Mouse (Mus musculus): ENCODE data around the gene Arpc4.
A peak's percentile ranks its signal among the peaks of the same experiment; 100 is the strongest.

Arpc4 gene

DNA sequence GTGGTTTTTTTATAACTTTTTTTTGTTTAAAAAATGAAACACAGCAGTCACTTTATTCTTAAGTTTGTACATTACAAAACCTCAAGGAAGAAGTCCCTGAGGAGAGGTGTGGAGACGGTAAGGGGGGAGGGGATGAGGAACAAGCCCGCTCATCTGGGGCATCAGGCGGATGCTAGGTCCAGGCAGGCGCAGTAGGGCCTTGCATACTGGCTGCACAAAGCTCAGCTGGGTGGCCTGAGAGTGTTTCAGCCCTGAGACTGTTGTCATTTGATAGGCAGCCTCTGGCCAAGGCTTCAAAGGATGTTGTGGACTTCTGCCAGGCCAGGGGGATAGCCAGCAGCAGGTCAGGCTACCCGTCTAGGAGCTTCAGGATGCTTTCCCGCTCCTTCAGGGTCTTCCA lies 11.3 kb upstream of the Arpc4 start:
- DNase-seq, result no peak

DNA sequence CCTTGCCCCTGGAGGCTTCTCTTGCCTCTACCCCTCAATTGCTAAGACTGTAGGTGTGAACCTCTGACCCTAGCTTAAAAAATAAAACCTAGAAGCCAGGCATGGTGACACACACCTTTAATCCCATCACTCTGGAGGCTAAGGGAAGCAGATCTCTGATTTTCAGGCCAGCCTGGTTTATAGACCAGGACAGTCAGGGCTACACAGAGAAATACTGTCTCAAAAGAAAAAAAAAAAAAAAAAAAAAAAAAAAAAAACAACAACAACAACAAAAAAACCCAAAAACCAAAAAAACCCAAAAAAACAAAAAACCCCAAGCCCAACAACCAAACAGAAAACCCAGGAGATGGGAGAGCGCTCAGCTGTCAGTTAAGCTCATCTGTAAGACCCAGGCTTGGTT lies 10.3 kb upstream of the Arpc4 start:
- no peak for DNase-seq

DNA sequence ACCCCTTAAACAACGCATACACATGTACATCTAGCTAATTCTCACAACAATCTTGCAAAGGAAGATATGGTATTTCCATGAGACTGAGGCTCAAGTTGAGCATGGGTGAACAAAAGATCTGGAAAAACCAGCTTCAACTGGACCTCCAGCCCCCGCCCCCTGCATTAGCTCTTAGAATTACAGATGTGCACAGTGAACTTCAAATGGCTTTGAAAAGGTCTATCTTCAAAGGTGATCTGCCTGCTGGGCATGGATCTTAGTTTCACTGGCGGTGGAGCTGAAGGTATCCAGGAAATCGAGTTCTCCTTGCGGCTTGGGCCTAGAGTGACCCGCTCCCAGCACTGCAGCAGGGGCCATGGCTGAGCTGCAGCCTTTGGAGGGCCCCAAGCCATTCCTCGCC lies 9.8 kb upstream of the Arpc4 start:
- DNase-seq, result no peak

DNA sequence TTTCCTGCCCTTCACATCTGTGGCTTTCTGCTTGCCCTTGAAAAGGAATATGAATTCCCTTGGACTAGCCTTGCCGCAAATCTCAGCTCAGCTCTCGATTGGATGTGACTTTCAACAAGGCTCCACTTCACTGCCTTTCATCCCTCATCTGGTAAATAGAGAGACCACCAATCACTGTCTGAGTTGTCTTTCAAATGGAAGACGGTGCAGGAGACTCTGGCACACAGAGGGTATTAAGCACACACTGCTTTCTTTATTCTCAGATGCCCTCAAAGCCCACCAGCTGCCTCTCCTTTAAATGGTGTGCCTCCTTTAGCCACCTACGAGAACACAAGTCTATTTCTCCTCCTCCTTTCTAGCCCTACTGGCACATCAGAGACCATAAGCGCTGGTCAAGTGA lies 9.3 kb upstream of the Arpc4 start:
- no peak for DNase-seq

DNA sequence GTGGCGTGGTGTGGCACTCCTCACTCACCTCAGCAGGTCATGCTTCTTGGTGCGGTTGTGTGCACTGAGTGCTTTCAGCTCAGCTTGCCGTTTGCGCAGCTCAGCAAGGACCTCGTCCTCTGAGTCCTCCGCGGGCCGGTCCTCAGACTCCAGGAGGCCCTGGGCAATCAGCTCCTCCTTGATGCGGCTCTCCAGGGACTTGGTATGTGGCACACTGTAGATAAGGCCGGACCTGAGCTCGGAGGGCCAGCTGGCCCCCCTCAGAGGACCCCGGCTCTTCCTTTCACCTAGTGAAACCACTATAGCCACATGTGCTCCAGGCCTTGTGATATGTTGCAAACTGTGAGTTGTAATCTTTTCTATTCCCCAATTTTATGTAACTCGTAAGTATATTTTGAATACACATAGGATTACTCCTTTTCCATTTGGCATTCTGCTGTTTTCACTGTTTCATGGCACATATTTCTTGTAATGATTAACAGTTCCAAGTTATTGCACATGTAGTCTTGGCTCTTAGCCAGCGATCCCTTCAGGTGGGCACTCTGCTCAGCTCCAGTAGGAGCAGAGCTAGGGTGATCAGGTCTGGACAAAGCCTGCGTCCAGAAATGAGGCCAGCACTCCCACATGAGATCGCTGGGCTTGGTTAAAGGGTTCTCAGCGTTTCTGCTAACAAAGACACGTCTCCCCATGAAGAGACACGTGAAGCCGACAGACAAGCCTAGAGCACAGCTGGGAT lies 7.6 kb upstream of the Arpc4 start:
- no peak for DNase-seq

DNA sequence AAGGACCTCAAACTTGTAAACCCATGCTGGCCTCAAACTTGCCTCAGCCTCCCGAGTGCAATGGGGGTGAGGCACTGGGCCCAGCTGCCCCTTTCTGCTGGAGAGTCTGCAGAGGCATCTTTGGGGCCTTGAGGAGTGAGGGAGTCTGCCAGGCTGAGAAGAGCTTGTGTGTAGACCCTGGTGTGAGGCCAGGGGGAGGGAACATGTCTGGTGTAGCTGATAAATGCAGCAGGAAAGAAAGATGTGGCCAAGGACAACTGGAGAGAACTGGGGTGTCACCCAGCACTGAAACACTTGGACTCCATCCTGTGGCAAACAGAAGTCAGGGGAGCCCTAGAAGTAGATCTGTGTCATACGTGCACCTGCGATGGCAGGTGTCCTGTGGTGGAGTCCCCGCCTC lies 4.4 kb upstream of the Arpc4 start:
- DNase-seq, result no peak

DNA sequence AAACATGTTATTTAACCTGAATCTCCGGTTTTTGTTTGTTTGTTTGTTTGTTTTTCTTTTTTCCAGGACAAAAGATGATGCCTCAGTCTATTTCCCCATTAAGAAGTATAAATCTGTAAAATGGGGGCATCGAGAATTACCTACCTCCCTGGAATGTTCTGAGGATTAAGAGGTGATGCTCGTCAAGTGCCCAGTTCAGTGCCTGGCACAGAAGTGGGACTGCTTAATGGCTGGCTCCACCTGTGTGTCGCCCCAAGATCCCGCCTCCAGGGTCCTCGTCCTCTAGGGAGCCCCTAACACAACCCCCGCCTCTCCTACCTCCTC lies 781 bp upstream of the Arpc4 start:
- no peak for DNase-seq

DNA sequence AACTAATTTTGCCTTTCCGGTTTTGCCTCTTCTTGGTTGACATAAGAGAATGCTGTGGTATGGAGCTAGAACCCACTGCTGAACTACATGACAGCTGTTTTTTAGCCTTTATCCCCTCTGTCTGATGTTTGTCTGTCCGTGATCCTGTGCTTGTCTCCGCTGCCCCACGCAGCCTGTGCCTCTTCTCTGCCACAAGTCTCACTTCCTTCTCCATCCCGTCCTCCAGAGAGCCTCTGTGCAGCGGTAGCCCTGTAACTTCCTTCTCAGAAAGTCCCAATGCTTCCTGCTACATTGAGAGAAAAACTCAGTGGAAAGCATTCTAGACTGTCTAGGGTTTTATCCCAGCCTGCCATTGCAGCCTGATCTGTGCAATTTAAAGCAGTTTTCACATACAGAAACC lies 1.3 kb downstream of the Arpc4 start:
- no peak for DNase-seq

DNA sequence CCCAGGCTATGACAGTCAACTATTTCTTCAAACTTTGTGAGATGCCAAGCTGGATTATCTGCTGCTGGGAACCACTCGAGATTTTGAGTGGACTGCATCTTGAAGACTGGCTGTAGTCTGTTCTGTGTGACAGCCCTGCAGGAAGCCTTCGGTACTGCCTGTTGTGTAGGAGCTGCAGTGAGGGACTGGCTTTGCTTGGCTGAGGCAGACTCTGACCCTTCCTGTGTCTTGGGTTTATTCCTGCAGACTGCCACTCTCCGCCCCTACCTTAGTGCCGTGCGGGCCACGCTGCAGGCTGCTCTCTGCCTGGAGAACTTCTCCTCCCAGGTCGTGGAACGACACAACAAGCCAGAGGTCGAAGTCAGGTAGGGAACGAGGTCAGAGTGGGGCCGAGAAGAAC lies 2.6 kb downstream of the Arpc4 start:
- no peak for DNase-seq

DNA sequence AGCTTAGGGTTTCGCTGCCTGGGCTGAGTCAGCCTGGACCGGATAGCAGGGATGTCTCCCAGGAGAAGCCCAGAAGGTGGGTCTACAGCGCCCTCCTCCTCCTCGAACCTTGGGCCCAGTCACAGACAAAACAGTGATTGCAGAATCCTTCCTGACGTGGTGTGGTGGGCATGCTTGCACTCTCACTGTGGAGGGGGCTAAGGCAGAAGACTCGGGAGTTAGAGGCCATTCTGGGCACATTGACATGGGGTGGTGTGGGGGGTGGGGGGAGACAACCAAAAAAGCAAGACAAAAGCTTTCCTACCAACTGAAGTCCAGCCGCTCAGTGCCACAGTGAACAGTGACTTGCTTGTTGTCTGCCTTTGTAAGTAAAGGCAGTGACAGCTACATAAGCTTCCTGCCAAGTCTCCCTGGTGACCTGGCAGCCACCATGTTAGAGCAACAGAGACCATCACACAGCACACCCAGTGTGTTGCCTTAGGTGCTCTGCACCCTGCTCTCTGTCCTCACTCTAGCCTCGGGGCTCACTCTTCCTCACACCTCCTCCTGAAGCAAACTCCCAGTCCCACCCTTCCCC lies 6.5 kb downstream of the Arpc4 start:
- DNase-seq, result no peak

DNA sequence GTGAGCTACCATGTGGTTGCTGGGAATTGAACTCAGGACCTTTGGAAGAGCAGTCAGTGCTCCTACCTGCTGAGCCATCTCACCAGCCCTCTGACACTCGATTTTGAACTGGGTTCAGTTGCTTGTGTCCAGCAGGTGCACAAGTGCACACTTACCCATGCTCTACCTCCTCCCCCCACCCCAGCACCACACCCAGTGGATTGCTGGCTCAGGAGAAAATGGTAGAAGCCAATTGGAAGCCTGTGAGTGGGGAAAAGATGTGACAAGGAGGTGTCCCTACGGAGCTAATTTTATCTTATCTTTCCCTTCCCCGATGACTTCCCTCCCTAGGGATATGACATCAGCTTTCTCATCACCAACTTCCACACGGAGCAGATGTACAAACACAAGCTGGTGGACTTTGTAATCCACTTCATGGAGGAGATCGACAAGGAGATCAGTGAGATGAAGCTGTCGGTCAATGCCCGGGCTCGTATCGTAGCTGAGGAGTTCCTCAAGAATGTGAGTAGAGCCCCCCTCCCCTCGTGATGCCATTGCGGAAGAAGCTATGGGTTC lies 7.3 kb downstream of the Arpc4 start:
- DNase-seq, result no peak

DNA sequence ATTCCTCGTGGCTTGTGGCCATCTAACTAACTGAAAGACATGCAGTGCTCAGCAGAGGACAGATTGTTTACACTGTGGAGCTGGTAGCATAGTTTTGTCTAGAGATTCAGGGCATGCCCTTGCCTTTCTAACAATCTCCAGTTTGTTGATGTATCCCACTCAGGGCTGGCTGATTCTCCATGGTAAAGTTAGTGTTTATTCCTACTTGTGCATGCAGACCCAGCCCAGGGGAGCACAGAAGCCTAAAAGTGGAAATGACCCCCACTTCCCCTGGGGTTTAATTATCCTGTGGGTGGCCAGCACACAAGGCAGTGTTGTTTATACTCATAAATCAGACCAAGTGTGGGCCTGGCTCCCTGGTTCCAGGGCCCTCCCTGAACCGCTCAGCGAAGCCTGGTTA lies 8.1 kb downstream of the Arpc4 start:
- no peak for DNase-seq

DNA sequence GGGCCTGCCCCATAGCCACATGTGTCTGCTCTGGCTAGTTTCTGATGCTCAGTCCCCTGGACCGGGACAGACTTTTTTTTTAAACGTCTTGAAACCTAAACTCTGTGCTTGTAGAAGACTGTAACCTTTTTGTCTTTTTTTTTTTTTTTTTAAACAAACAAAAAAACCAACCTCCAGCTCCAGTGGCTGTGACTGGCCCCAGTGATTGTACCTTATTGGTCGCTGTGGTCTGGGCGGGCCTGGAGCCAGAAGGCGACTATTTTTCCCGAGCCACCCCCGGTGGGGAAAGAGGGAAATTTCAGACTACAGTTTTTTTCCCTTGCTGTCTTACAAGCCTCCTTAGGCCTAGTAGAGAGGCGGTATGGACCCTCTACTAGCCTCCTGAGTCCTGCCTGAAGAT lies 11.0 kb downstream of the Arpc4 start, which contains the start of gene Ttll3:
Gene Ttll3 (plus strand): TSS at position 301 of the 400 bp plus-strand sequence.
- no peak for DNase-seq

DNA sequence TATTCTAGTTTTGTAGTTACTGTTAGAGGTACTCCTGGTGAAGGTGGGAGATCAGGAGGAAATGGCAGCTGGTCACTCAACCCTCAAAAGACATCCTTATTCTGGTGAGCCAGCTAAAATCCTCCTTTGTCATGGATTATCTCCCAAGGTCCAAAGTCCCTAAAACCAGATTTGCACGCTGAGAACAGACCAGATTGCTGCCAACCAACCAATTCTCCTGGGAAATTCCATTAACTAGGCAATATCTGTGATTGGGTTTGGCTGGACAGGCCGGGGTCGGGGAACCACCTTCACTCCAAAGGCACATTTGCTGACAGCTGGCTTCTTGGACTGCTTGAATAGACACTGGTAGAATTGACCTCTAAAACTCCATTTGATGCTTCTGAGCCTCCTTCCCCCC lies 12.8 kb downstream of the Arpc4 start:
- no peak for DNase-seq

DNA sequence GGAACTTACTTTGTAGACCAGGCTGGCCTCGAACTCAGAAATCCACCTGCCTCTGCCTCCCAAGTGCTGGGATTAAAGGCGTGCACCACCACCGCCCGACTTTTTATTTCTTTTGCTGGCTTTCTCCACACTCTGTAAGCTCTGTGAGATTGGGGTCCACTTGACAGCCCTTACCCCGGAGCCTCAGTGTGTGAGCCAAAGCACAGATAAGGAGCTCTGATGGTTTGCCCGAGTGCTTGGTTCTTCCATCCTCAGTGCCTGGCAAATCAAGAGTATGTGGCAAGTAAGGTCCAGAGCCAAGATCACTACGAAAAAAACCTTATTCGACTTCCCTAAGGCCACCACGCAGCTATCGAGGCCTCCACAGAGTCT lies 14.1 kb downstream of the Arpc4 start:
- no peak for DNase-seq

DNA sequence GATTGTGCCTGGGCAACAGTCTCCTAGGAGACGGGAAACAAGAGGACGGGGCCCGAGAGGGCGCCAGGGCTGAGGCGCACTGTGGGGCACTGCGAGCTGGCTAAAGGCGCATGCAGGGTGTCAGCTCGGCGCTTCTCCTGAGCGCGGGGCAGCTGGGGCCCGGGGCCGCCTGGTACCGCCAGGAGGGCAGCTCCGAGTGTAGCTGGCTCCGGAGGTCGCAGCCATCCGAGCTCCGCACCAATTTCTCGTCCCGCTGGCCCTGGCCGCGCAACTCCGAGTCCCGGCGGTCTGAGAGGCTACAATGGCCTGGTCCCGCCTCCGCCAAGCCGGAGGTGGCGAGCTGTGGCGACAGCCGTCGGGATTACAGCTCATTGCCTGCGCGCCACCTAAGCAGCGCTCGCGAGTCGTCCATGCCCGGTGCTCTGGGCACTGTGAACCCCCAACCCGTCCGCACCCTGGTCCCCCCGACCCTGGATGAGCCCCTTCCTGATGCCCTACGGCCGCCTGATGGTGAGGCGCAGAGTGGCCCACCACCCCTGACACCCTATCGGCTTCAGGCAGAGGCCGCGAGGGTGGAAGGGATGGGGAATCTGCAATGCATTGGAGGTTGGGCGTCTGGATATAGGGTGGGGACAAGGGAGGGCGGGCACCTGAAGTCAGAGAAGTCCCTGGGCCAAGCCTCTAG lies 14.6 kb downstream of the Arpc4 start:
- peak; percentile 41 for DNase-seq

DNA sequence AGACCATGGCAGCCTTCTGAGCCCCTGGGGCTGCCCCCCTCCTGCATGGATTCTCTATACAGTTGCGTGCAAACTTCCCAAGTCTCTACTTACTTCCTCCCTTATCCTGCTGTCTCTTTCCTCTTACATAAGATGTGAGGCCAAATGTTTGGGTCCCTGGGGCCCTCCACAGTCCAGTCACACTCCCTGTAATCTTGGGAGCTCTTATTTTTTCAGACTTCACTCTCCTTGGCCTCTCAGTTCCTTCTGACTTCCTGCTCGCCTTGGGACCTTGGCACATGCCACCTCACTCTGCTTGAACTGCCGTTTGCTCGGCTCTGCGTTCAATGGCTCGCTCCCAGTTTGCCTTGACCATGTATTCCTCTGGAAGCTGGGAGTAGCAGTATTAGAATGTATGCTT lies 16.0 kb downstream of the Arpc4 start:
- no peak for DNase-seq

DNA sequence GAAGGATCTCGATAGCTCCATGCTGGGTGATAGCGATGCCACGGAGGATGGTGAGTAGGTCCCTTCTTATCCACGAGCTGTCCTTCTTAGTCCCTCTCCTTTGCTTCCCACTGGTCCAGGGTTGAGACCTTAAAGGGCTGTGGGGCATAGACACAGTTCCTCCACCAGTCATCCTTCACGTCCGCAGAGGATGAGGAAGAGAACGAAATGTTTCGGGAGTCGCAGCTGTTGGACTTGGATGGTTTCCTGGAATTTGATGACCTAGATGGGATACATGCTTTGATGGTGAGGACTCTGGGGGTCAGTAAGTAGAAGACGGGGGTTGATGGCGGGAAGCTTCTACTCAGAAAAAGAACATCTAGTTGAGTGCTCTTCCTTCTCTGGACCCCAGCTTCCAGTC lies 16.9 kb downstream of the Arpc4 start:
- DNase-seq, result no peak

DNA sequence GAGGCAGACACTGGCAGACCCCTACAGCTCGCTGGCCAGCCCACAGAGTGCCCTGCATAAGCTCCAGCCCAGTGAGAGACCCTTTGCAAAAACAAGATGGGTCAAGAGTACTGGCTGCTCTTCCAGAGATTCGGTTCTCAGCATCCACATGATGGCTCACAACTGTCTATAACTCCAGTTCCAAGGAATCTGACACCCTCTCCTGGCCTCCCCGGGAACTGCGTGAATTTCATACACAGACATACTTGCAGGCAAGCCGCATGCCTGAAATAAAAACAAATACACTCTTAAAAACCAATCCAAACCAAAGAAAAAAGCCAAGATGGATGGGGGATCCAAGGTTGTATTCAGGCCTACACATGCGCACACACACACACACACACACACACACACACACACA lies 17.6 kb downstream of the Arpc4 start:
- DNase-seq, result no peak

DNA sequence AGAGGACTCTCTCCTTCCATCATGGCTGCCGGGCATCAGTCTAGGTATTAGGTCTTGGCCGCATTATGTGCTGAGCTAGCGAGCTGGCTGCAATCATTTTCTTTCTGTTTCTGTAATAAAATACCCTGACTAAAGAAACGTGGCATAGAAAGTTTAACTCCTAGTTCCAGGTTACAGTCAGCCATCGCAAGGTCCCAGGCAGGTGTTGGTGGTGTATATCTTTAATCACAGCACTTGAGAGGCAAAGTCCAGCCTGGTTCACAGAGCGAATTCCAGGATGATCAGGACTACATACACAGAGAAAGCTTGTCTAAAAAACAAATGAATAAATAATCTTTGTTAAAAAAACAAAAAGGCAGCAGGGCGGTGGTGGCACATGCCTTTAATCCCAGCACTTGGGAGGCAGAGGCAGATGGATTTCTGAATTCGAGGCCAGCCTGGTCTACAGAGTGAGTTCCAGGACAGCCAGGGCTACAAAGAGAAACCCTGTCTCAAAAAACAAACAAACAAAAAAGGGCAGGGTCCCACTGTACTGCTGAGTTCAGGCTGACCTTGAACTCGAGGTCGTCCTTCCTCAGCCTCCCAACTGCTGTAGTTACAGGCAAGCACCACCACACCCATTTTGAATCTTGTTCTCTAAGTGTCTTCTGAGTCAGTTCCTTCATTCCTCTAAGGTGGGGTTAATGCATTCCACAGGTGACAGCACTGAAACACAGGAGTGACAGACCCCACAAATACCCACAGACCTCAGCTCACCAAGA lies 18.5 kb downstream of the Arpc4 start:
- DNase-seq, result no peak

DNA sequence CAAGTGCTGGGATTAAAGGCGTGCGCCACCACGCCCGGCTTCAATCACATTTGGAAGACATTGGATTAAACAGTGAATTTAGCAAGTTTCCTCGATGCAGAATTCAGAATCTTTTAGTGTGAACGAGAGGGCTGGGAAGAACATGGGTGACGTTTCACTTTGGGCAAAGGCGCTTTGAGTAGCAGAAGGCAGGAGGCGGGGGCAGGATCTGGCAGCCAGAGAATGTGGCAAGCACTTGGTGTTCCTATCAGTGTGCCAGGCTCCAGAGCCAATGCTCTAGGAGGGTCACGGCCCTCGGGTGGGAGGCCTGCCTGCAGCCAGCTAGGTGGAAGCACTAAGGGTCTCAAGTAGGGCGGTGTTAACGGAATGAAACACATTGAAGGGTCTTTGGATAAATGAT lies 24.2 kb downstream of the Arpc4 start:
- no peak for DNase-seq

DNA sequence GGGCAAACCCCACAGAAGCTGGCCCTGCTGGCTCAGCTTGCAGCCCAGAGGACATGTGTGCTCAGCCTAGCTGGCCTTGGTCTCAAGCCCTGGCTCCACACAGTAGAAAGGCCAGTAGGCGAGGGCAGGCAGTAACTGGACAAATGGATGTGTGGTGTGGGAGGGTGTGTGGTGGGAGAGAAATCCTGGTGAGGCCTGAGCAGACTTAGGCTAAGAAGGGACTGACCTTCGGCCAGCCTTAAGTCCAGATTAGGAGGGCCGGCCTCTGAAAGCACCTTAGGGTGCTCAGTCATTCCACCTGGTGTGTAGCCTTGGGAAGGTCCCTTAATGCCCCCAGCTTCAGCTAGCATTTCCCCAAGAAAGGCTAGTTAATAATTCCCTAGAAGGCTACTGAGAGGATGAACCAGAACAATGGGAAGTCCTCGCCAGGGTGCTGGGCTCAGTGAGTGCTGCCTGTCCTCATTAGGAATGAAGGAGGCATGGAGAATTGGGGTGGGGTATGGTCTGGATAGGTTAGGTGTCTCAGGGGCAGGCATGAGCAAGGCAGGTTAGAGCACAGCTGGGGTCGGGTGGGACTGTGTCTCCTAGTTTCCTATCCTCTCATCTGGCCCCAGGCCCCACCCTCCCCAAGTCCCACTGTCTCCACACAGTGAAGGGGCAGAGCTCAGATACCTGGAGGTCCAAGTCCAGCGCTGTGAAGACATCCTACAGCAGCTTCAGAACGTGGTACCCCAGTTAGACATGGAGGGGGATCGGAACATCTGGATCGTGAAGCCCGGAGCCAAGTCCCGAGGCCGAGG lies 26.9 kb downstream of the Arpc4 start:
- no peak for DNase-seq

DNA sequence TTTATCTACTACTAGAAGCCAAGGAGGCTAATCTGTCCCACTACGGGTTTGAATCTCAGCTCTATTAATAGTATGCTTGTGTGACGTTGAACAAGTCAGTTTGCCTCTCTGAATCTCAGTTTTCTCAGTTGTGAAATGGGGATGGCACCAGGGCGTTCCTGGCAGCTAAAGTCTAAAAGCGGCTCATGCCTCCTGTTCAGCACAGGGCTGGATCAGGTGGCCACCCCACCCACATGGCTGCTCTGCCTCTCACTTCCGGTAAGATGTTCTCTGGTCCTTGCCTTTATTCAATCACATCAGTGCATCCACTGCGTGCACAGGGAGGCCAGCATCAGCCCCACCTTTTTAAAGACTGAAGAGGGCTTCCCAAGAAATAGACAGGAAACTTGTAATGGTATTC lies 27.6 kb downstream of the Arpc4 start:
- no peak for DNase-seq
